Mouse (Mus musculus) megakaryocyte, embryonic 14.5 days (primary cell): ENCODE data around the gene Kri1. TPM values are rescaled to one million over a fixed set of nuclear protein-coding genes. Genes with fewer than 3 reads are reported as not detected.
A peak's percentile ranks its signal among the peaks of the same experiment; 100 is the strongest.

Experiments used
- H3K27me3 ChIP-seq: replicated peaks from 2 replicates; pipeline ENCODE3; 2012; ENCODE audit warnings: inconsistent platforms
- H3K36me3 ChIP-seq: replicated peaks from 2 replicates; pipeline ENCODE3; 2012; ENCODE audit warnings: low read length, inconsistent platforms, mixed read lengths
- H3K4me1 ChIP-seq: 2 replicates; pipeline ENCODE4 v1.6.1; 2012; ENCODE audit warnings: inconsistent platforms
- H3K4me3 ChIP-seq: replicated peaks from 2 replicates; pipeline ENCODE3; 2012; ENCODE audit warnings: moderate library complexity, mild to moderate bottlenecking, inconsistent platforms
- H3K9me3 ChIP-seq: 2 replicates; pipeline ENCODE4 v1.6.1; 2012; ENCODE audit warnings: inconsistent platforms
- FLI1 ChIP-seq: IDR thresholded peaks from 2 replicates; pipeline ENCODE4 v1.6.1; 2012; ENCODE audit warnings: low read length, inconsistent platforms, mixed read lengths
- GATA1 ChIP-seq: IDR thresholded peaks from 3 replicates; pipeline ENCODE4 v1.6.1; 2012; ENCODE audit warnings: mixed read lengths, low read length, inconsistent platforms, borderline replicate concordance
- polyA plus RNA-seq: library from polyadenylated mRNA; stranded (reverse); fragments of >175 nt; gene quantifications from 2 replicates; pipeline ENCODE4 v1.2.3, GENCODE M21; 2012; ENCODE audit warnings: low replicate concordance; ENCODE audit not compliant: insufficient read depth

Gene Kri1
- 32.6 and 47.4 TPM in 2 replicates for polyA plus RNA-seq

- H3K4me1 ChIP-seq: peaks cover 59% of the 10 kb centered on the region
- TF ChIP-seq FLI1 (peak; percentile 74; the same call in 1 of the 2 replicates), GATA1 (no peak)
Observed at GRCm38 (mm10) chr9:21287571-21288402, at the start of gene Kri1. TSS of gene Kri1 (minus strand) at chr9:21287969.

GRCm38 (mm10) chr9:21336491-21336890 is 48.7 kb upstream of the Kri1 start:
- Histone ChIP-seq H3K36me3 (peaks cover 74% of the 10 kb centered on the region), H3K27me3 (no peaks in the 10 kb centered on the region), H3K4me1 (peaks cover 85% of the 10 kb centered on the region), H3K9me3 (no peaks in the 10 kb centered on the region), H3K4me3 (no peak overlapping the region)
- TF ChIP-seq FLI1 (no peak), GATA1 (no peak)

More at GRCm38 (mm10) chr9:21287571-21288402, at the start of gene Kri1:
- H3K9me3 ChIP-seq: no peaks in the 10 kb centered on the region
- H3K4me3 ChIP-seq: peak within 1 kb of the TSS; percentile 96
- peaks cover 47% of the 10 kb centered on the region for H3K36me3 ChIP-seq
- no peaks in the 10 kb centered on the region for H3K27me3 ChIP-seq

- no peaks in the 10 kb centered on the region for H3K27me3 ChIP-seq
- no peaks in the 10 kb centered on the region for H3K9me3 ChIP-seq
- no peak overlapping the region for H3K4me3 ChIP-seq
- peaks cover 68% of the 10 kb centered on the region for H3K36me3 ChIP-seq
- peaks cover 82% of the 10 kb centered on the region for H3K4me1 ChIP-seq
- TF ChIP-seq FLI1 (no peak), GATA1 (no peak)
Observed at GRCm38 (mm10) chr9:21335391-21335790, 47.6 kb upstream of the Kri1 start.

GRCm38 (mm10) chr9:21334747-21335146 is 47.0 kb upstream of the Kri1 start:
- H3K4me1 ChIP-seq: peaks cover 82% of the 10 kb centered on the region
- no peaks in the 10 kb centered on the region for H3K27me3 ChIP-seq
- peaks cover 68% of the 10 kb centered on the region for H3K36me3 ChIP-seq
- no peaks in the 10 kb centered on the region for H3K9me3 ChIP-seq
- H3K4me3 ChIP-seq: no peak overlapping the region
- TF ChIP-seq GATA1 (no peak), FLI1 (no peak)

GRCm38 (mm10) chr9:21333523-21333922 is 45.8 kb upstream of the Kri1 start:
- Histone ChIP-seq H3K9me3 (no peaks in the 10 kb centered on the region), H3K36me3 (peaks cover 59% of the 10 kb centered on the region), H3K27me3 (no peaks in the 10 kb centered on the region), H3K4me3 (peak overlapping the region; percentile 67), H3K4me1 (peaks cover 87% of the 10 kb centered on the region)
- TF ChIP-seq FLI1: no peak
- TF ChIP-seq GATA1: no peak

- Histone ChIP-seq H3K36me3 (peaks cover 55% of the 10 kb centered on the region), H3K27me3 (no peaks in the 10 kb centered on the region), H3K4me1 (peaks cover 87% of the 10 kb centered on the region), H3K4me3 (peak overlapping the region; percentile 72), H3K9me3 (no peaks in the 10 kb centered on the region)
- TF ChIP-seq GATA1 (no peak), FLI1 (no peak)
Observed at GRCm38 (mm10) chr9:21332161-21333061, 44.6 kb upstream of the Kri1 start.

- Histone ChIP-seq H3K4me1 (peaks cover 85% of the 10 kb centered on the region), H3K36me3 (peaks cover 47% of the 10 kb centered on the region), H3K27me3 (no peaks in the 10 kb centered on the region), H3K4me3 (peak overlapping the region; percentile 14), H3K9me3 (no peaks in the 10 kb centered on the region)
- TF ChIP-seq GATA1 (no peak; the same call in 2 of the 3 replicates), FLI1 (no peak)
Observed at GRCm38 (mm10) chr9:21331365-21332140, 43.8 kb upstream of the Kri1 start.

GRCm38 (mm10) chr9:21329699-21330289 is 42.0 kb upstream of the Kri1 start:
- H3K4me3 ChIP-seq: peak overlapping the region; percentile 46
- no peaks in the 10 kb centered on the region for H3K9me3 ChIP-seq
- no peaks in the 10 kb centered on the region for H3K27me3 ChIP-seq
- no peak for TF ChIP-seq FLI1
- TF ChIP-seq GATA1: no peak
- peaks cover 86% of the 10 kb centered on the region for H3K4me1 ChIP-seq
- H3K36me3 ChIP-seq: peaks cover 46% of the 10 kb centered on the region

- TF ChIP-seq GATA1: no peak
- no peak for TF ChIP-seq FLI1
- Histone ChIP-seq H3K36me3 (peaks cover 48% of the 10 kb centered on the region), H3K4me1 (peaks cover 87% of the 10 kb centered on the region), H3K27me3 (no peaks in the 10 kb centered on the region), H3K4me3 (peak overlapping the region; percentile 50), H3K9me3 (no peaks in the 10 kb centered on the region)
Observed at GRCm38 (mm10) chr9:21329041-21329440, 41.3 kb upstream of the Kri1 start.
